Mouse (Mus musculus): ENCODE data around the gene Cep19.
"Not testable (repeated sequence)": the region's sequence is repeated elsewhere in the genome, so short reads cannot be mapped to it uniquely, and the experiment has no call there.

Gene Cep19

DNA sequence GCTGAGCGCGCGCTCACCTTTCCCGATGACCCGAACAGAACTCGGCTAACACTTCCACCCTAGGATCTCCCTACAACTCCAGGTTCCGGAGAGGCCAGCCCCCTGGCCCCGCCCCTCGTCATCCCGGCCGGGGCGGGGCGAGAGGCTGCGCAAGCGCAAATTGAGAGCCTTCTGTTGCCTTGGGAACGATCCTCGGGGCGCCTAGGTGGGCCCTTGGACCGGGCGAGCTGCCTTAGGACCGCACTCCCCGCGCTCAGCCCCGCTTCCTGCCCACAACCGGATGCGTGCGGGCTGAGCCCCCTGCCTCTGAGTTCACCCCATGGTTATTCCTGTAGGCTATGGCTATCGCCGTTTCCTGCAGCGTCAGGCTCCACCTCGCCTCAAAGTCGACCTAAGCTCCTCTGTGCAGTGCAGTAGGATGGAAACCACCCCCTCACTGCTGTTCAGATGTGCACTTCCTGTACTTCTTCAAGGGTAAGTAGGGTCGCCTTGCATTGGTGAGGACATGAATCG lies at the start of gene Cep19, which contains the start of gene Pigx:
TSS of gene Cep19 (plus strand) at position 163 of the 513 bp plus-strand sequence.
TSS of gene Pigx (minus strand) at position 103 of the 513 bp plus-strand sequence.
- peak; percentile 89 for DNase-seq (ENCODE audit: low spot score)

DNA sequence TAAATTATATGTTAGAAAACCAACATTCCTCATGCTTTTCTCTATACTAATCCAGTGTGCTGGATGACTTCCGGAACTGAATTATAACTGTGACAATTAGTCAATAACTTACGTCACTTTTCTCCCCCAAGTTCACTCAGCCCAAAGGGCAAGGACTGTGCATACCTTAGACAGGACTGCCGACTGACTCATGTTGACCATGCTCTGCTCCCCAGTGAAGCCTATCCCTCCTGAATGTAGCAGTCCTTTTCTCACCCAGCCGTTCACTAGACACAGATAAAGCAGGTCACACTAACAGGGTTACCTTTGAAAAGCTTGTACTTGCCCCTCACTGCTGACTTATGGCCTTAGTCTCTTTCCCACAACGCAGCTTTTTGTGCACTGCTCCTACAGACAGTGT lies 40.8 kb upstream of the Cep19 start:
- DNase-seq (ENCODE audit: low spot score), result no peak

DNA sequence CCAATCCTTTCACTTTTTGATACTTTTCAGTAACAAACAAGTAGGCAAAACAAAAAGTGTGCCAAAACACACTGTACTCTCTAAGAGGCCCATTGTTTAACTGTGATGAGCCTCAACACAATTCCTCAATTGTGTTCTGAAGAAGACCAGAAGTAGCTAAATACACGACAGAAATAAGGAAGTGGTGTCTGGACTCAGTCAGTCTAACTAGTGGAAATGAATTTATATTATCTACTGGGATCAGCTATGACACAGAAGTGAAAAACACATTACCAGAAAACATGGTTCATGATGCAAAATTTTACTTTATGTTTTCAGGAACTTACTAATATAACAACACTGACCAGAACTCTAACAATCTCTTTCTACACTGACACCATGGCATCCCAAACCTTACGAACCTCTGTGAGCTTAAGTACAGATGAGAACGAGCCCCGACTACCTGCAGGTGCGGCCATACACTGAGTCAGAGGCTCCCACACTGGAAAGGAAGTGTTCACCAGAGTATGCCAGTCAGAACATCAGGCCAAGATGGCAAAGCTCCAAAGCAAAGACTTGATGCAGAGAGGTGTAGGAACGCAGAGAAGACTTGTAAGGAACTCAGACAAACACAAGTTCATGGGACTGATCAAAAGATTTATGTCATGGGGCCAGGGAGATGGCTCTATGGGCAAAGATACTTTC lies 39.6 kb upstream of the Cep19 start:
- no peak for DNase-seq (ENCODE audit: low spot score)

DNA sequence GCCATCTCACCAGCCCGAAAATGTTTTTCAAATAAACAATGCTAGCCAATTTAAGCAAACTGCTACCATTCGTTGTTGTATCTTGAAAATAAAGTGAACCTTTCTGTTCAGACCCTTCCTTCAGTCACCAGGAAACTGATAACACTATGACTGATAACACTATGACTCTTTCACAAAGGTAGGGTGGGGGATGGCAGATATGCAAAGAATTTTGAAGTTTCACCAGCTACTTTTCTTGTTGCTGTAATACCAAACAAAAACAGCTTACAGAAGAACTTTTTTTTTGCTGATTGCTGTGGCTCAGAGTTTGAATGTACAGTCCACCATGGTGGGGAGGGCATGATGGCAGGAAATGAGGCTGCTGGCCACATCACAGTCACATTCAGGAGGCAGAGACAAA lies 37.4 kb upstream of the Cep19 start:
- no peak for DNase-seq (ENCODE audit: low spot score)

DNA sequence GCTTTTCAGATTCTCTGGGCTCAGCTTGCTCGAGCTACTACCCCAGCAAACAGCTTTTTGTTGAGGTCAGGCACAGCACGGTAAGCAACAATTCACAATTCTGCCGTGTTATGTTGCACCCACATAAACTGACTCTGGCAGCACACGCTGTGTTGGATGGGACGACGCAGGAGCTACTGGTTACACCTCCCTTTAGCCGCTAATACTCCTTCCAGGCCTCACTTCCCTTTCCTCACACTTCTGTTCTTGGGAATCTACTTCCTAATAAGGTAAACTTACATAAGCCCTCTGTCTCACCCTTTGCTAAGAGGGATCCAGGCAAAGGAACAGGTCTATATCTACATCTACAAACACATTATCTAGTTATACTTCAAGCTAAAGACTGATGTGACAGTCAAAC lies 35.7 kb upstream of the Cep19 start:
- no peak for DNase-seq (ENCODE audit: low spot score)

DNA sequence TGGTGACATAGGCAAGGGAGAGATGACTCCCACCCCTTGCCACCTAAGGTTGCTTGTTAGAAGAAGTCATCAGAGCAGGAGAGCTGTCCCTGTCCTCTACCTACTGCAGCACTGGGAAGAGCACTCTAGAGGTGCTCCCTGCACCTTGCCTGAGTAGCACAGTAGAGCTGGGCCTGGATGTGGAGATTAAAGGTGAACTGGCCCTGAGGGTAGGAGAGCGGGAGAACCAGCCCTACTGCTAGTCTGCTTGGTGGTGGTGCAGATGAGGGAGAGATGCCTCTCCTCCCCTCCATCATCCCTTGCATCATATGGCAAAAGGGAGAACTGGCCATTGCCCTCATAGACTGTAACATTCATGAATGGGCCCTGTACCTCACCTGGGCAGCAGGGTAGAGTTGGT lies 32.7 kb upstream of the Cep19 start:
- DNase-seq (ENCODE audit: low spot score), result no peak

DNA sequence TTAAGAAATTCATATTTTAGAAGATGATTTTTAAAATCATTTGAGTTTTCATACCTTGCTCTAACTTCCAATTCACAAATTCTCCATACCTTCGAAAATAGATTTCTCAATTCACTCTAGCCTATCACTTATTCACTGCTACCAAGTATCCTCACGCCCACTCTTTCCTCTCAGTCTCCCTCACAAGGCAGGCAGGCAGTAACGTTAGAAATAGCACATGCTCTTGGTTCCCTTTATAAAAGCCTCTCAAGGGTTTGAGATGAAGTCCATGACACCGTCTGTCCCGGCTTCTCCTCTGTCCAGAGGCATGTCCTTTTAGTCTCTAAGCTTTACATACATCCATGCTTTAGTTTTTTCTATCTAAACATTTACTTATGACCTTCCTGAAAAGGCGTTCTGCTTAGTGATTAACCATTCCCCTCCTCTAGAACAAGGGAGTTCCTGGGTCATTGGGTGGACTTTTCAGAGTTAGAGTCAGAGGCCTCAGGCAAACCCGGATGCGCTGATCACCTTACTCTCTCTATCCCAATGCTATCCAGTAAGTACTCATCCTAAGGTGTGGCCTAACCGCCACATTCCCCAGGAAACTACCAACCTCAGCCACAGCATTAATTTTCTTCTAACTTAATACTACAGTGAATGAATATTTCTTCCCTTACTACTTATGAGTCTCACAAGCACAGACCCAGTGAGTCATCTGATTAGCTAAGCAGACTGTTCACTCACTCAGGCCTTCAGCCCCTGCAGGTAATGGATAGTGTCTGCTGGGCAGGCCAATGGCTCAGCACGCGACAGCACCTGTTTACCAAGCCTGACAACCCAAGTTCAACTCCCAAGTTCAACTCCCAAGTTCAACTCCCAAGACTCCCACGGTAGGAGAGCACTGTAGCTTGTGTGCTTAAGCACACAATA lies 31.0 kb upstream of the Cep19 start:
- DNase-seq (ENCODE audit: low spot score), result no peak

DNA sequence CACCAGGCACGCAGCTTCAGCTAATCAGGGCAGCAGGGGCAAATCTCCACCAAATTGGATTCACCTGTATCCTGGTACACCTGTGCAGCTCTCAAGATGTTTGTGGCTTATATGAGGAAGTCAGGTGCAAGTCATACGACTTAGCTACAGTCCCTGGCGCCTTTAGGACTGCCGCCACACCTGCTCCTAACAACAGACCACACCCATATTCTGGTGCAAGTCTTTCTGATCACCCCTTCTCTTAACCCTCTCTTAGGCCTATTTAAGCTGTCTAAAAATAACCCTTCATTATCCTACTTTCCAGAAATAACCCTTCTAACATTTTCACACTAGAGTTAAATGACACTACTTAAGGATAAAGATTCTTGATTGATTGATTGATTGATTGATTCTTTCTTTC lies 29.5 kb upstream of the Cep19 start:
- not testable (repeated sequence) for DNase-seq (ENCODE audit: low spot score)

DNA sequence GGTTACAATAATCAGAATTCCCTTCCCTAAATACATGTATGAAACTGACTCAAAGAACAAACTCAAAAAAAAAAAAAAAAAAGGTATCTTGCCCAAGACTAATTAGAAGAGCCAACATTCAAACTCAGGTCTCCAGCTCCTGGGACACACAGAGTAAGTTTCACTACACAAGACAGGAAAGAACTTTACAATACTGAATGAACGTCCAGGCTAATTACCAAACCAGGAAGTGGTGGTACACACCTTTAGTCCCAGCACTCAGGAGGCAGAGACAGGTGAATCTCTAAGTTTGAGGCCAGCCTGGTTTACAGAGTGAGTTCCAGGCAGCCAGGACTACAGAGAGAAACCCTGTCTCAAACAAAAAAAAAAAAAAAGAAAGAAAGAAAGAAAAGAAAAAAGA lies 23.8 kb upstream of the Cep19 start:
- no peak for DNase-seq (ENCODE audit: low spot score)

DNA sequence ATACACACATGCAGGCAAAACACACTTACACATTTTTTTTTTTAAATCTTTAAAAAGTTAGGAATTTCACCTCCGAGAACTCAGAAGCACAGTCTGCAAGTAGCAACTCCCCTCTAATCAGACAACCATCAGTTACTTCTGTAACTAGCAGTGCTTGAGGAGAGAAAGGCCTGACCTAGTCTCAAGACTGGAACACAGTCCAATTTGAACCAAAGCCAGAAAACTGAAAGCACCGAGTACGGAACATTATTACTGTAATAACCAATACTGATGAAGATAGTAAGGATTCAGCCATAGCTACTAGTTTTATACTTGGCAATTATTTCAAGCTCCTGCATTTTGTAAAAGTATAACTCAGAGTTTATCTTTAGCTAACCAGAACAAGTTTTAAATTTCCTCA lies 23.2 kb upstream of the Cep19 start:
- no peak for DNase-seq (ENCODE audit: low spot score)

DNA sequence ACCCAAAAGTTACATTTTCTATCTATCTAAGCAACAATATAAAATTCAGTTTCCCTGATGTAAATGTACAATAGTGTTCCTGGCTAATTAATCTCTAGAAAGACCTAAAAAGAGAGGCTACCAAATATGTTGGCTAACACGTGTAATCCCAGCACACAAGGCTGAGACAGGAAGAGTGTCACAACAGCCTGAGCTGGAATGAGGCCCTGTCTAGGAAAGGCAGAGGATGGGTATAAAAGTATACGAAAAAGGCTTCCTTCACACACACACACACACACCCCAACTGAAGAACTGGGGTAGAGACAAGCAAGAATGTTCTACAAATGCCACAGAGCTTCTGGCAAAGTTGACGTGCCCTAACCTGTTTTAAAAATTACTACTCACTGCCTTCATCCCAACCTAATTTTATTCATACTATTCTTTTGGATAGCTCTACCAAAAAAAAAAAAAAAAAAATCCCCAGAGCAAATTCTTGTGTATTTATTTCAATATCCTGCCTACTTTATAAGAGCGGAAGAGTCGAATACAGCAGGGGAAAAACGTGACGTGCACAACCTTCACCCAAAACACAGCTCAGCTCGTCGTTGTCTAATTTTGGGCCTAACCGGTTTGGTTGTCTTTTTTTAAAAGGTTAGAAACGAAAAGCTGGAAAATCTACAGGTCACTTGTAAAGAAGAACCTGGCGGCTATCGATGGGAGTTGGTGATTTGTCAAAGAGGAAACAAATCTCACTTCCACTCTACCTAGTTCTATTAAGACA lies 21.8 kb upstream of the Cep19 start:
- no peak for DNase-seq (ENCODE audit: low spot score)

DNA sequence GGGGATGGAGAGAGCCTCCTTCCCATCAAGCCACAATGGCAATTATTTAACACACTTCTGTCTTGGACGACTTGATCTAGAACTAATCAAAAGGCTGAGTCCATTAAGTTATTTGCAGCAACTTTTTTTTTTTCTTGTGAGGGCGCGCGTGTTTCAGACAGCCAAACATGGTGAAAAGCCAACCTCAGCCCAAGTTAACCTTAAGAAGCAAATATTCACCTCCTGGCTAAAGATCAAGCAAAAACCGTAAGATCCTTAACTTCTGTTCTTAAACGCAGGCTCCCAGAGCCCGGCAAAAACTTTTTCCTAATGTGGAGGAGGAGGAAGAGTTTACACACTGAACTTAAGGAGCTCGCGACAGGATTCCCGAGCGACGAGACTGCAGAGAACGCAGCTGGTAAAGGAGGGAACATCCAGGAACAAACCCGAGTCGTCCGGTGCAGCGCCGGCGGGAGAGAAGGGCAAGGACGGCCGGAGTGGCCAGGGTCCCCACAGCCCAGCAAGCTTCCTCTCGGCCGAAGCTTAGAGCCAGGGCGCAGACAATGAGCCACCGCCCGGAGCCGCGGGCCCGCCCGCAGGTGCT lies 21.1 kb upstream of the Cep19 start:
- no peak for DNase-seq (ENCODE audit: low spot score)

DNA sequence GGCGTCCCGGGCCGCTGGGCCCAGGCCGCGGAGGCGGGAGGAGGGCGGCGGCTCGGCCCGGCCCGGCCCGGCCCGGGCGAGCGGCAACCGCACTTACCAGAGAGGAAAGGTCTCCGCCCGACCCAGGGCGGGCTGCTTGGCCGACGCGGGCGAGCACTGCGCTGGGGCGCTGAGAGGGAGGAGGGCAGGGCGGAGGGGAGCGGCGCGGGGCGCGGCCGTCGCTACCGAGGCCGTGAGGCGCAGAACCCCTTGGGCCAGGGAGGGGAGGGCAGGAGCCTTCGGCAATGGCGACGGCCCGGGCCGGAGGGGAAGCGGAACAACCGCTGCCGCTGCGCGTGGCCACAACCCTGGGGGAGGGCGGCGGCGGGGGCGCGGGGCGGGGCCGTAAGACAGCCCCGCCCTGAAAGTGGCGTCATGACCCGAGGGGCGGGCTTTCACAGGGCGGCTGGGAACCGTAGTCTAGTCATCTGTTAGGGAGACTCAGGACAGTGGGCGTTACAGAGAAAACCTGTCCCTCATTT lies 20.5 kb upstream of the Cep19 start, which contains the start of gene Pak2:
TSS of gene Pak2 (minus strand) at position 352 of the 521 bp plus-strand sequence.
- DNase-seq (ENCODE audit: low spot score), result peak; percentile 89

DNA sequence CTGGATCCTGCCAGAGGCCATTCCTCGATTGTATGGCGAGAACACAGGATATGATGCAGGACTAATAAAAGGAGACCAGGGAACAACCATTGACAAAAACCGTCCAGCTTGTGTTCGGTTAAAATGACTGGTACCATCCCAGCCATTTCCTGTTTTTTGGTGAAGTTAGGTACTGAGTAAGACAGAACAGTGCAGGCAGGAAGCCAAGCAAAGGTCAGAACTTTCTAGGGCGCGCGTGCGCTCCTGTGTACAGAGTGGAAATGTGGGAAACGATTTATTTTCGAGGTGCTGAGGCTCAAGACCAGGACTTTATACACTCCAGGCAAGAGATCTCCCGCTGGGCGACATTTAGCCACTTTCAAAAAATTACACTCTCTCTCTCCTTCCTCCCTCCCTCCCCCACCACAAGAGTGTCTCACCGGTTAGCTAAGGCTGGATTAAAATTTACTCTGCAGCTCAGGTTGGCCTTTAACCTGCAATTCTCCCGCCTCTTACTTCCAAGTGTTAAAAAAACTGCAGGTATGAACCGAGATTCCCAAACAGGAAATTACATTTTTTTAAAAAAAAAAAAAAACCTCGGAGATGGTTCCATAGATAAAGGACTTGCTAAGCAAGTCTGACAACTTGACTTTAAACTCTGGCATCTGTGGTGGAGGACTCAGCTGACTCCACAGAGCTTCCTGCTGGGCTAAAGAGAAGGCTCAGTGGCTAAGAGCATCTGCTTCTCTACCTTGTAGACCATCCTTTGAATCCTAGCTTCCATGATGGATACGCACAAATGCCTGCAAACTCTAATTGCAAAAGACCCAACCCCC lies 11.8 kb upstream of the Cep19 start:
- DNase-seq (ENCODE audit: low spot score), result no peak

DNA sequence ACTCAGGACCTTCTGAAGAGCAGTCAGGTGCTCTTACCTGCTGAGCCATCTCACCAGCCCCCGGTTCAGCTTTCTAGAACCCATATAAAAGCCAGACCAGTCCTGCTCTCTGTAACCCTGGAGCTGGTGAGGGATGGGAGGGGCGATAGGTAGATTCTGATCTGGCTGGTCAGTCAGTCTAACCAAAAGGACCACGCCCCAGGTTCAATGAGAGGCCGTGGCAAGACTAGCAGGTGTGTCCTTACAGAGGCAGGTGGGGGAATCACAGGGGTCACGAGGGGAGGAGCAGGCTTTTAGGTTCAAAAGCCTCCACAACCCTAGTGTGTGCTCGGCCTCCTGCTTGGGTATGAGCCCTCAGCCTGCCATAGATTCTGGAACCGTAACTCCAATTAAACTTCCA lies 8.1 kb upstream of the Cep19 start:
- no peak for DNase-seq (ENCODE audit: low spot score)

DNA sequence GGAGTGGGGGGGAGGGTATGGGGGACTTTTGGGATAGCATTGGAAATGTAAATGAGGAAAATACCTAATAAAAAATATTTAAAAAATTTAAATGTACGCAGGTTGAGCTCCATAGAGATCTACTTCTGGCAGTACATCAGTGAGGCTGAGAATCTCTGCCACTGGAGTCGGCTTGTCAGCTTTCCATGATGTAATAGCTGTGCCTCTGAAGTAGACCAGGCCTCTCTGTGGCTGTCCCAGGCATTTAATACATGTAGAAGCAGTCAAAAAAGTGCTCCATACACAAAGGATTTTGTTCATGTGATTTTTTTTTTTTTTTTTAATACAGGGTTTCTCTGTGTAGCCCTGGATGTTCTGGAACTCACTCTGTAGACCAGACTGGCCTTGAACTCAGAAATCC lies 1.8 kb upstream of the Cep19 start:
- not testable (repeated sequence) for DNase-seq (ENCODE audit: low spot score)

DNA sequence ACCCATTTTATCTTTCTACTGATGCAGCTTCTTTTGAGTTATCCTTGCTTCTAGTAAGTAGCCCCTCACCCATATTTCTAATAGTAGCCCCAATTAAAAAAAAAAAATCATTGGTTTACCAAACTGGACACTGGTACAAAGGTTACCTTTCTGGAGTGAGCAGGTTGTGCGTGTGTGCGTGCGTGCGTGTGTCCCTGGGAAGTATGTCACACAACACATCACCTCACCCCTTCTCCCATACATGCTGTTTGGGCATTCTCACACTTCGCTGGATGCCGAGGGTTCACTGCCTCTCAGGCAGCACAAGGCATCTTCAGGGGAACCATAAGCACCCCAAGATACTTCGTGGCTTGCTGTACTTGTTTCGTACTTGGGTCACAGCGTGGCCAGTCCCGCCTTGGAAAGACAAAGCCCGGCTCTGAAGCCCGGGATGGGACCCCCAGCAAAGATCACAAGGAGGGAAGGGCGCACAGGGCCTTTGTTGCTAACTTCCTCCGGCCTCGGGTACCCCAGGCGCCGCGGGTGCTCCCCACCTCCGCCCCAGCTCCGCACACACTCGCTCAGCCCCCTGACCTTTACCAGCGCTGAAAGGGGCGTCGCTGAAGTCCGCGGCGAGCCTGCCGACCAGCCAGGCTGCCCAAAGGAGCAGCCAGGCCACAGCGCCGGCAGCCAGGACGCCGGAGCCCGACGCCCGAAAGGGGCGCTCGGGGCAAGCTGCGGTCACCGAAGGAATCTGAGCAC lies 533 bp upstream of the Cep19 start:
- no peak for DNase-seq (ENCODE audit: low spot score)

DNA sequence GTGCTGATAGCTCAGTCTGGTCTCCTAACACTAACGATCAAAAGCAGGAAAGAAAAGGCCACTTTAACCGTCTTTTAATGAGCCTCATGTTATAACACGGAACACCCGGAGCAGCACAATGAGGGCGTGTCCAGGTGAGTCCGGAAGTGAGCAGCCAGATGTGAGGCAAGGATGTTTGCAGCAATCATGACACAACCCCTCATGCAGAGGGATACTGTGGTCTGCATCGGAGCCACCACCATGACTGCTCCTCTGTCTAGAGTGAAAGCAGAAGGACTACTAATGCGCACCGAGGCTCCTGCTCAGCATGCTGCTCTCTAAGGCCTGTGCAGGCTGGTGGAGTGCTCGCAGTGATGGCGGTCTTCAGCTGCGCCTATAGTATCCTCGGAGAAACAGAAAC lies 2.7 kb downstream of the Cep19 start:
- no peak for DNase-seq (ENCODE audit: low spot score)

DNA sequence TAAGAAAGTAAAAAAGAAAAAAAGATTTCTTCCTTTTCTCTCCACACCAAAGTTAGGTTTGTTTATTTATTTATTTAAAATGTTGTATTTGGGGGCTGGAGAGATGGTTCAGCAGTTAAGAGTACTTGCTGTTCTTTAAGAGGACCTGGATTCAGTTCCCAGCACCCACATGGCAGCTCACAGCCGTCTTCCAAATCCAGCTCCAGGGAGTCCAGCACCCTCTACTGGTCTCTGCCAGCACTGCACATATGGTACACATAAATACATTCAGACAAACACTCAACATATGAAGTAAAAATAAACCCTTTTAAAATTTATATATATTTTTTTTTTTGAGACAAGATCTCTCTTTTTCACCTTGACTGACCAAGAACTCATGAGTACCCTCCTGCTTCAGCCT lies 6.1 kb downstream of the Cep19 start:
- no peak for DNase-seq (ENCODE audit: low spot score)

Data from testis, postnatal 14 days (tissue).